Mouse (Mus musculus): ENCODE data around the gene Cttnbp2nl. TPM values are rescaled to one million over a fixed set of nuclear protein-coding genes. Genes with fewer than 3 reads are reported as not detected.
A peak's percentile ranks its signal among the peaks of the same experiment; 100 is the strongest.

Cttnbp2nl gene
- total RNA-seq, 1 experiment, result 13.5 TPM

GRCm38 (mm10) chr3:105053698-105054001 is 704 bp upstream of the Cttnbp2nl start:
- Histone ChIP-seq H3K4me1 (ENCODE audit: control insufficient read depth in 2 of 2, insufficient read depth in 2 of 2, low read length in 2 of 2, poor library complexity in 1 of 2) (peaks cover 2 to 12% of the 10 kb centered on the region in 2 experiments; a peak in 1 of 4 replicates), H3K27ac (ENCODE audit: insufficient read depth, low read depth, low read length, poor library complexity, severe bottlenecking) (no peak overlapping the region; the same call in 1 of the 2 replicates), H3K9me3 (ENCODE audit: control insufficient read depth, insufficient read depth, low read depth, low read length) (no peaks in the 10 kb centered on the region), H3K36me3 (ENCODE audit: control insufficient read depth, insufficient read depth, low read length, poor library complexity, severe bottlenecking) (no peaks in the 10 kb centered on the region), H3K9ac (ENCODE audit: insufficient read depth, low read depth, low read length, poor library complexity, severe bottlenecking) (peak overlapping the region; percentile 63; the same call in 1 of the 2 replicates), H3K4me3 (ENCODE audit: insufficient read depth in 1 of 2, low read depth in 1 of 2, low read length in 2 of 2, poor library complexity in 1 of 2, severe bottlenecking in 1 of 2) (peak overlapping the region; percentile 57 to 94; a peak in 3 of 4 replicates)
- in situ Hi-C loops (cut with MboI; ENCODE audit: low sequenced_read_pairs in 2 of 2, unreplicated experiment in 2 of 2), result loop anchor here (10.0 to 25.0 kb wide), 3 partner anchors 59 to 291 kb away; no protein-coding TSS in a partner anchor
- no peak for TF ChIP-seq ZC3H11A (IDR thresholded peaks at IDR 0.05; ENCODE audit: borderline replicate concordance, low read depth, low read length)
- no peak for TF ChIP-seq ZNF384 (IDR thresholded peaks at IDR 0.05; ENCODE audit: low read depth, low read length)
- no peak for TF ChIP-seq HCFC1 (IDR thresholded peaks at IDR 0.05; ENCODE audit: borderline replicate concordance, insufficient read depth, low read length)
- peak; percentile 87; the same call in 1 of the 2 replicates for TF ChIP-seq CHD2 (IDR thresholded peaks at IDR 0.05; ENCODE audit: low read depth, low read length)
- no peak for DNase-seq (ENCODE audit: low read depth, low spot score)

- Histone ChIP-seq H3K9me3 (ENCODE audit: control insufficient read depth, insufficient read depth, low read depth, low read length) (no peaks in the 10 kb centered on the region), H3K4me1 (ENCODE audit: control insufficient read depth in 2 of 2, insufficient read depth in 2 of 2, low read length in 2 of 2, poor library complexity in 1 of 2) (peaks cover 2 to 12% of the 10 kb centered on the region in 2 experiments; a peak in 1 of 4 replicates), H3K4me3 (ENCODE audit: insufficient read depth in 1 of 2, low read depth in 1 of 2, low read length in 2 of 2, poor library complexity in 1 of 2, severe bottlenecking in 1 of 2) (peak overlapping the region; percentile 85 to 94), H3K9ac (ENCODE audit: insufficient read depth, low read depth, low read length, poor library complexity, severe bottlenecking) (peak overlapping the region; percentile 90), H3K27ac (ENCODE audit: insufficient read depth, low read depth, low read length, poor library complexity, severe bottlenecking) (no peak overlapping the region; the same call in 1 of the 2 replicates), H3K36me3 (ENCODE audit: control insufficient read depth, insufficient read depth, low read length, poor library complexity, severe bottlenecking) (no peaks in the 10 kb centered on the region)
- in situ Hi-C loops (cut with MboI; ENCODE audit: low sequenced_read_pairs in 2 of 2, unreplicated experiment in 2 of 2), result loop anchor here (10.0 to 25.0 kb wide), 3 partner anchors 58 to 290 kb away; no protein-coding TSS in a partner anchor
- TF ChIP-seq ZNF384 (IDR thresholded peaks at IDR 0.05; ENCODE audit: low read depth, low read length), result no peak
- TF ChIP-seq HCFC1 (IDR thresholded peaks at IDR 0.05; ENCODE audit: borderline replicate concordance, insufficient read depth, low read length), result no peak
- TF ChIP-seq MAFK (IDR thresholded peaks at IDR 0.05; ENCODE audit: insufficient read depth, low read depth, low read length), result no peak
- no peak for TF ChIP-seq ZC3H11A (IDR thresholded peaks at IDR 0.05; ENCODE audit: borderline replicate concordance, low read depth, low read length)
- TF ChIP-seq CHD2 (IDR thresholded peaks at IDR 0.05; ENCODE audit: low read depth, low read length), result no peak
- DNase-seq (ENCODE audit: low read depth, low spot score), result peak; percentile 70
These were observed 592 bp downstream of the Cttnbp2nl start for GRCm38 (mm10) chr3:105052171-105052936.

DNA sequence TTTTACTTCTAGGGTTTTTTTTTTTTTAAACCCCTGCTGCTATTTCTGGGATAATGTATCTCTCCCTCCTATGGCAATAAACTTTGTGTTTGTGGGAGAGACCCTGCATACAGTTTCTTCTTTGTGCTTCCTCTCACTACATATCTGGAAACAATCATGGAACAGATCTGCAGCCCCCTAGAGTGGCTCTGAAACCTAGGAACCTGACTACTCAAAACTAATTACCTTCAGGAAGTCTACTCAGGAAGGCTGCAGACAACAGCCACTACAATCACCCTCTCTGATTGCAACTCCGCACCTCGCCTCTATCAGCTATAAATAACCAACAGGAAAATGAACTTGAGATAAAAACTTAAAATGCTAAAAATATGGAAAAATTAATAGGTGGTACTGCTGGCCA is 1.8 kb downstream of the Cttnbp2nl start:
- no peak for DNase-seq (ENCODE audit: low read depth, low spot score)
- Histone ChIP-seq H3K9ac (ENCODE audit: insufficient read depth, low read depth, low read length, poor library complexity, severe bottlenecking) (no peak overlapping the region), H3K9me3 (ENCODE audit: control insufficient read depth, insufficient read depth, low read depth, low read length) (no peaks in the 10 kb centered on the region), H3K27ac (ENCODE audit: insufficient read depth, low read depth, low read length, poor library complexity, severe bottlenecking) (no peak overlapping the region), H3K4me1 (ENCODE audit: control insufficient read depth in 2 of 2, insufficient read depth in 2 of 2, low read length in 2 of 2, poor library complexity in 1 of 2) (peaks cover 2 to 12% of the 10 kb centered on the region in 2 experiments; a peak in 1 of 4 replicates), H3K4me3 (ENCODE audit: insufficient read depth in 1 of 2, low read depth in 1 of 2, low read length in 2 of 2, poor library complexity in 1 of 2, severe bottlenecking in 1 of 2) (no peak overlapping the region), H3K36me3 (ENCODE audit: control insufficient read depth, insufficient read depth, low read length, poor library complexity, severe bottlenecking) (no peaks in the 10 kb centered on the region)
- in situ Hi-C loops (cut with MboI; ENCODE audit: low sequenced_read_pairs in 2 of 2, unreplicated experiment in 2 of 2), result loop anchor here (10.0 to 25.0 kb wide), 3 partner anchors 56 to 289 kb away; no protein-coding TSS in a partner anchor
- TF ChIP-seq ZNF384 (IDR thresholded peaks at IDR 0.05; ENCODE audit: low read depth, low read length) (no peak), CHD2 (IDR thresholded peaks at IDR 0.05; ENCODE audit: low read depth, low read length) (no peak), ZC3H11A (IDR thresholded peaks at IDR 0.05; ENCODE audit: borderline replicate concordance, low read depth, low read length) (no peak), MAFK (IDR thresholded peaks at IDR 0.05; ENCODE audit: insufficient read depth, low read depth, low read length) (no peak)

- H3K4me1 ChIP-seq (ENCODE audit: control insufficient read depth in 2 of 2, insufficient read depth in 2 of 2, low read length in 2 of 2, poor library complexity in 1 of 2), result peaks cover 2 to 9% of the 10 kb centered on the region in 2 experiments; a peak in 1 of 4 replicates
- H3K4me3 ChIP-seq (ENCODE audit: insufficient read depth in 1 of 2, low read depth in 1 of 2, low read length in 2 of 2, poor library complexity in 1 of 2, severe bottlenecking in 1 of 2), result no peak overlapping the region
- no peaks in the 10 kb centered on the region for H3K36me3 ChIP-seq (ENCODE audit: control insufficient read depth, insufficient read depth, low read length, poor library complexity, severe bottlenecking)
- TF ChIP-seq ZC3H11A (IDR thresholded peaks at IDR 0.05; ENCODE audit: borderline replicate concordance, low read depth, low read length) (no peak), CHD2 (IDR thresholded peaks at IDR 0.05; ENCODE audit: low read depth, low read length) (no peak), HCFC1 (IDR thresholded peaks at IDR 0.05; ENCODE audit: borderline replicate concordance, insufficient read depth, low read length) (no peak), MAFK (IDR thresholded peaks at IDR 0.05; ENCODE audit: insufficient read depth, low read depth, low read length) (no peak), ZNF384 (IDR thresholded peaks at IDR 0.05; ENCODE audit: low read depth, low read length) (no peak)
- no peak overlapping the region for H3K9ac ChIP-seq (ENCODE audit: insufficient read depth, low read depth, low read length, poor library complexity, severe bottlenecking)
- in situ Hi-C loops (cut with MboI; ENCODE audit: low sequenced_read_pairs in 2 of 2, unreplicated experiment in 2 of 2), result loop anchor here (10.0 to 25.0 kb wide), 3 partner anchors 55 to 288 kb away; no protein-coding TSS in a partner anchor
- no peak for DNase-seq (ENCODE audit: low read depth, low spot score)
- no peak overlapping the region for H3K27ac ChIP-seq (ENCODE audit: insufficient read depth, low read depth, low read length, poor library complexity, severe bottlenecking)
- no peaks in the 10 kb centered on the region for H3K9me3 ChIP-seq (ENCODE audit: control insufficient read depth, insufficient read depth, low read depth, low read length)
These were observed 3.1 kb downstream of the Cttnbp2nl start for GRCm38 (mm10) chr3:105049848-105050247.

Measured in ES-E14 (cell line).